Mouse (Mus musculus): ENCODE data around the gene Lingo1.

The Lingo1 gene

DNA sequence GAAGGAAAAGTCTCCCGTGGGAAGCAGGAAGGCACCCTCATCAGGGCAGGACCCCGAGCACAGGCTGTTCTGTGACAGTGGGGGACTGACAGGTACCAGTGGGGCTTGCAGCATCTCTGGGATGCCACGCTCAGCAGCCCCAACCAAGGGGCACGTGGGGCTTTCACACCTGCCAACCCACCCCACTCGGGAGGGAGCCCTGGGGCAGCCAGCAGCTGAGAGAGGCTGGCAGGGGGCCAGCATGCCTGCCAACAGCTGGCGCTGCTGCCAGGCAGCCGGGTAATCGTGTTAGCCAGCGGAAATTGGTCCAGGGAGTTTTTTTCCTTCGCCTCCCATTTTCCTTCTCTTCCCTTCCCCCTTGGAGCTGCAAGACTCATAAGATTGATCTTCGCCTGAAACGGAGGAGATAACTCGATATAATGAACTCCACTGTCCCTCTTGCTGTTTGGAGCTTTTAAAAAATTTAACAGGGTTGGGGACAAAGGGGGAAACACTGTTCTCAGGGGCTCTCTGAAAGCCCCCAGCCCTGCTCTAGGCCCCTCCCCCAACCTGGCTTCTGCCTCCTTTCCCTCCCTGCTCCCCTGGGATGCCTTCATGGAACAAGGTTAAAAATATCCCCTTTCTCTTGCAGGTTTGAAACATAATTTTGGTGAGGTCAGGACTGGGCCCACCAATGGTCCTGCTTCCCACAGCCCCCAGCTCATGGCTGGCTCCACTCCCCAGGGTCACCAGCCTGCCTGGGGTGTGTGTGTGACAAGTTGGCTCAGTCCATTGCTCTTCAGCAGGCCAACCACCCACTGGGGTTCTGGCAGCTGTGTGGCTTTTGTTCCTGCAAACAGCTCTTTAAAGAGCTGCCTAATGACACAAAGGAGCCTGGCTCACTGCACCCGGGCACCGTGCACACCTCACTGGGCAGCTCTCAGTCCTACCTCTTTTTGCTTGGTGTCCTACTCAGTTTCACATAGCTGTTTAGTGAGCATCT lies 68.3 kb downstream of the Lingo1 start:
- DNase-seq (ENCODE audit: low read depth, low spot score) = no peak

DNA sequence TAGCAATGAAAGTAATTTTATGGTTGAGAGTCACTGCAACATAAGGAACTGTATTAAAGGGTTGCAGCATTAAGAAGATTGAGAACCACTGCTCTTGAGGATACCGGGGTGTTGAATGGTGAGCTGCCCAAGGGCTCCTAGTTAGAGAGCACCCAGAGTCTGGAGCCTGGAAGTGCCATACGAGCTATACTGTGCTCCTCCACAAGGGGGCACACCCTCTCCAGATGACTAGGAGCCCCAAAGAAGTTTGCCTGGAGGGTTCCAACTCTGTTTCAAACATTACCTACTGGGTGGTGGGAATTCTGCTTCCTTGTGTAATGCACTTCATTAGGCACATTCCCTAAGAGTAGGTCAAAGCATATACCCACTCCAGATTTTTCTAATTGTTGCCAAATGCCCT lies 70.5 kb downstream of the Lingo1 start:
- no peak for DNase-seq (ENCODE audit: low read depth, low spot score)

DNA sequence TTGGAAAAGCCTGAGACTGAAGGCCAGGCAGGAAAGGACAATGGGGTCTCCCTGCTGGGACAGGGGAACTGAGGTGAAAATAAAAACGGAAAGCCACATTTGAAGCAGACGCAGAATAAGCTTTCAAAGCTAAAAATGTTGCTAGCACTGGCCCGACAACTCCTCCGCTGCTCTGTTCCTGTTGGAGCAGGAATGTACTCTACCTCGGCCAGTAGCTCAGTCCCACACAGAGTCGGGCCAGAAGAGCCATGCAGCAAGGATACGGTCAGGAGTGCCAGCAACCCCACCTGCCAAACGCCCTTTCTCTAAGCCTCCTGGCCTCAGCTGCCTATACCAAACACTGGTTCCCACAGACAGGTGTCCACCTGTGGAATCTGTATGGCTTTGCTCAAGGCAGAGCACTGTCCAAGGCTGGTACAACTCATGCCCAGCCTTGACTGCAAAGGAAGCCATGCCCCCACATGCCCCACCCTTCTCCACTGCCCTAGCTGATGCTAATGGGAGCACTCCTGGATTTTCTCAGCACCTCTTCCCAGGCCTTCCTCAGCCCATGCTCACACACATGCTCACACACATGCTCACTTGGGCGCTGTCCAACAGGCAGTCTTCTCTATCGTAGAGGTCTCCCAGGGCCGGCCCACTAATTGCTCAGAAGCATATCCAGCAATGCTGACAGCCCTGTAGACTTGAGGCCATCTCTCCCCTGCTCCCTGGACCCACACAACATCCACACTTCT lies 74.0 kb downstream of the Lingo1 start:
- DNase-seq (ENCODE audit: low read depth, low spot score) = no peak

DNA sequence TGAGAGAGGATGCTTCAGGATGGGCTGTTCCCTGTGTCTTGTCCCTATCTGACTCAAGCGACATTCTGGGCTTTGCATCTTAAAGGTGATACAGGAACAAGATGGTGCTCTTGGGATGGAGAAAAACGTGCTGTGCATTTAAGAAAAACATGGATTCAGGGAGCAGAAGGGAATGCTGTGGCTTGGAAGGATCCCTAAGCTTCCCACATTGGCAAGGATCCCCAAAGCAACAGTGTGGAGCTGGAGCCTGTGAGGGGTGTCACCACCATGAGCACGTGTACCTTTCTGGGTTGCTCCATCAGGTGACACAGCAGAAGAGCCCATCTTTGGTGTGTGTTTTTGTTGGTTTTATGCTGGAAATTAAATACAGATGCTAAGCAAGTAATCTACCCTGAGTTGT lies 77.3 kb downstream of the Lingo1 start:
- DNase-seq (ENCODE audit: low read depth, low spot score) = no peak

DNA sequence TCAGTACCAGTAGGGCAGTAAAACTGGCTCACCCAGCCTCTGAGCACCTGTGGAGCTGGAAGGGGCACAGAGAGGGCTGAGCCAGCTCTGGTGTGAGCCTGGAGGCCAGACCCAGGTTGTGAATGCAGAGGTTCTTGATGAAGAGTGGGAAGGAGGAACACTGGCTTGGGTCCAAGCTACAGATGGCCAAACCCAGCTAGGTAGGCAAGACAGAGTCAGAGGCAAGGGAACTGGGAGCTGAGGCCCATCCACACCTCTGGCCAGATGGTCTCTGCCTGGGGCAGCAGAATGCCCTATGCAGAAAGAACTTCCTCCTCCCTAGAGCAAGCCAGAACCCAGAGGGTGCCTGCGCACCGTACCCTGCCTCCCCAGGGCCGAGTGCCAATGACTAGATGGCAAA lies 79.7 kb downstream of the Lingo1 start:
- no peak for DNase-seq (ENCODE audit: low read depth, low spot score)

DNA sequence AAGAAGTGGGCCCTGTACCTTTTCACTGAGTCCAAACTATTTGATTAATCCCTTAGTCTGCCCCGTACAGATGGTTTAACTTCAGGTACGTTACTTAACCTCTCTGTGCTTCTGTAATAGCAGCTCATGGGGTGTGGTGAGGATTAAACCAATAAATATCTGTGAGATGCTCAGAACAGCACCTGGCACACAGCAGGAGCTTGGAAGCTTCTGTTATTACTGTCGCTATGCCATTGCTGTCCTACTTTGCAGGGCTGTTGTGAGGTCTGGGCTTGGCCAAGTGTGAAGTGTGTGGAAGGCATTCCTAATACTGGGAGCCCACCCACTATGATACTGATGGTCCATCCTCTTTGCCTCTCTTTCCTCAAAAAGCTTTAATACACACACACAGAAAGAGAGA lies 80.2 kb downstream of the Lingo1 start:
- DNase-seq (ENCODE audit: low read depth, low spot score) = no peak

DNA sequence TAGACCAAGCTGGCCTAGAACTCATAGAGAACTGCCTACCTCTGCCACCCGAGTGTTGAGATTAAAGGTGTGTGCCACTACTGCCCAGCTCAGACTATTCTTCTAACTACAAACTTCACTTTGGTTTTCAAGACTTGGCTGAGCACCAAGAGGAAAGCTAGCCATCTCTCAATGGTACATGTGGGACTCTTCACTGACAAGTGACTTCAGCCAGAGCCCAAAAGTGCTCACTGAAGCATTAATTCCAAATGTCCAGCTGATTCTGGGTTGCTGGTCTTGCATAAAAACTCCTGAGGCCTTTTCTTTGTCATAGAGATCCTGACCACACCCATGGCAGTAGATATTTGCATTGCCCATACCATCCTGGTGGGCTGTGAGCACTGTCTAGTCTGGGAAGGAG lies 81.9 kb downstream of the Lingo1 start:
- no peak for DNase-seq (ENCODE audit: low read depth, low spot score)

DNA sequence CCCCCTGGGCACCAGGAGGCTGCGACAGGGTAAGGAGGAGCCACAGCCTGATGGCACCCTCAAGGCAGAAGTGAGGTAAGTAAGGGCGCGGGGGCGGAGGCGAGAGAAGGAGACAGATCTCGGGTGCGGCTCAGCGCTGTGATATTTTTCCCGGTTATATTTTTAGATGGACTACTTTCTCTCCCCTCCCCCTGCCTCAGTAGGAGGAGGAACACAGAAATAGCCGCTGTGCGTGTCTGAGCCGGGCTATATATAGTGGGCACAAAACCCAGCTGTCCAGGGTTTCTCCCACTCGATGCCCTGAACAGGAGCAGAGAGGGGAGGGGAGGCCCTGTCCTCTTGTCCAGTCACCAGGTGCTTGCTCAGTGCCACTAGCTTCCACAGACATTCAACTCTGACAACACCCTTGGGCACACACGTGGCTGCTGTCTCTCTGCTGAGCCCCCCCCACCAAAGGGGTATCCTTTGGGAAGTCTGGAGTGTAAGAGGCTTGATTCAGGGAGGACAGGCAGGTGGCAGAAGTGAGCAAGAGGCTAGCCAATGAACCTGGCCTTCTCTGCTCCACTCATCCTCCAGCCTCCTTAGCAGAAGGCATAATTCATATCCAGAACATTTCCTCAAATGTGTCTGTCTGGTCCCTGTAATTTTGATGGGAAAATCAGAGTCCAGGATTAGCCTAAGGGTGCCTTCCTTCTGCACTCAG lies 83.5 kb downstream of the Lingo1 start:
- no peak for DNase-seq (ENCODE audit: low read depth, low spot score)

DNA sequence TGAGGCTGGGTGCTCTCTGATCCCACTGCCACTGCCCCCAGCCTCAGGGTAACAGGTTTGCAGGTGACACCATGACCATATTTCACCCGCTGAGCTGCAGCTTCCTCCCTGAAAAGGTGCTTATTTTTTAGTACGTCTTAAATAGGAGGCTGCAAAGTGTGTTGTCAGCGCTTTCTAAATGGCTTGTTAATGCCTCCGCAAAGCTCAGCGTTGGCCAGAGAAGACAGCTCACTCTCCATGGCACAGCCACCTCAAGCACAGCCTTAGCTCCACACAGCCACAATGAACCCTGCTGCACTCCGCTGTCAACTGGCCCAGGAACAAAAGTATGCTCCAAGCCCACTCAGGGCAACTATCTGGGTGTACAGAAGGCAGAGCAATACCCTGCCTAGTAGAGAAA lies 85.3 kb downstream of the Lingo1 start:
- no peak for DNase-seq (ENCODE audit: low read depth, low spot score)

DNA sequence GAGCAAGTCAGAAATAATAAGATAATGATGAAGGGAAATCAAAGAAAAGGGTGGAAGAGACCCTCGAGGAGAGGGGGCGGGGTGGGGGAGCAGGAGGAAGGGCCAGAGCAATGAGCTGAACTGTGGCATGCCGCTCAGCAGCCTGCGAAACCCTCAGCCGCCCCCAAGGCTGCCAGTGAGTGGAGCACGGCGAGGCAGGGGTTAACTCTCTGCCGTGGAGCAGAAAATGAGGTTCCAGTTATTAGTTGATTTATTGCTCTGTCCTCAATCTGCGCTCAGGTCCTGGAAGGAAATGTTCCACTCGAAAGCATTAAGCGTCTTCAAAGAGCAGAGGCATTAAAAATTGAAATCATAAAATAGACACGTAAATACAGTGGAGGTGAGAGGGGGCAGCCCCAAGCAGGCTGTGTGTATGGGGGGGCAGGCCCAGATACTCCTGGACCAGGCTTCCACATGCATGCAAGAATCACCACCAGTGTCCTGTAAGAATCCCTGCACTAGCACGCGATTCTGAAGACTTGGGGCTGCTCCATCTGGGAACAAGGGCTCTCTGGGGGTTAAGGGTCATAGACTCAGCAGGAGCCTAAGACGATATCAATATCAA lies 89.7 kb downstream of the Lingo1 start:
- DNase-seq (ENCODE audit: low read depth, low spot score) = no peak

DNA sequence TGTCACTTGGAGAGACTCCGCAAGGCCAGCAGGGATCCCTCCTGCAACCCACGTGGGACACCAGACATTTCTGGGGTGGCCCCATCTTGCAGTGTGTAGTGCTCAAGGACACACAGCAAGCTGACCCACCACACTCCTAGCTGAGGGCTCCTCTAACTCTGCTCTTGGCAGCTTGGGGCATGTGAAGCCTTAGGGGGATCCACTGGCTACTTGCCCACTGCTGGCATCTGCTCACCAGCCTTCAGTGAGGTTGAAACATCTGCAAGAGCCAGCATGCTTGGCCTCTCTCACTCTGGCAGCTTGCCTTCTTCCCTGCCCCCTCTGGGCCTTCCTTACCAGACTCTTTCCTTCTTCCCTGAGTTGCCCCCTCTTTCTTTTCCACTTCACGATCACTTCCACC lies 94.9 kb downstream of the Lingo1 start:
- DNase-seq (ENCODE audit: low read depth, low spot score) = no peak

DNA sequence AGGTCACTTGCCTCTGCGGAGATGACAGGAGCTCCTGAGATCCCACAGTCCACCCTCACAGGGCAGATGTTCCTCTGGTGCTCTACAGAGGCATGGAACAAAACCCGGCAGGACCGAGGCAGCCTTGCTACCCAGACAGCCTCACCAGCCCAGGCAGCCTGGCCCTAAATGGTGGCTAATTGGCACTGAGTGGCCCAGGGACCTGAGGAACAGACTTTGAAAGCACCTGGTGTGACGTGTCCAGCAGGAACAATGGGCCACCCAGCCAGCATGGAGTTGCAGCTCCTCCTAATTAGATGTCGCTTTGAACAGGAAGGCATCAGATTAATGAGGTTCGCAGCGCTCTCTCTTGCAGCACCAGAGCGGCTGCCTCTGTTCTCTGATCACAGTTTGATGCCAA lies 95.4 kb downstream of the Lingo1 start:
- no peak for DNase-seq (ENCODE audit: low read depth, low spot score)

DNA sequence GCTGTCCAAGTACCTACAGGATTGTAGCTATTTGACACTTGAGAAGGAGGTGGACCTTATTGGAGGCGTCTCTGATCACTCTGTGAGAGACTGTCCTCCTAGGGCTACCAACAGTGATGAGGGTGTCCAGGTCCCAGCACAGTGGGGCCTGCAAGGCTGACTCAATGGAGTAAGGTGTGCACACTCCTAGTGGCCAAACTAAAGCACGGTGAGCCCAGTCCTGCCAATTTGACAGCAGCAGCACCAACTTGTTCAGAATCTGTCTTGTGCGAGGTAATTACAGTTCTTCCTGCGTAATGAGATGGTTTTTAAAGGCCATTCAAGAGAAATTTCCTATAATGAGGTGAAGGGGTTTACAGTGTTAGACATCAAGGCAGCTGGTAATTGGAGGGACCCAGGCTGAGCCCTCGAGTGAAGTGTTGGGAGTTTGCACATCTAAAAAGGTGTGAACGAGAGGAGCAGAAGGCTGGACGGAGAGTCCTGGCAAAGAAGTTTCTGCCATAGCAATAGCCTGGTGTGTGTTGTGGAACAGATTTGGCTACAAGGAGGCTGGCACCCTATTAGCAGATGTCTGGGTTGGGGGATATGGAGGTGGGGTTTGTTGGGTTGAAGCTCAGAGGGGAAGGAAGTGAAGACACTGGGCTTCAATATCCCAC lies 97.4 kb downstream of the Lingo1 start:
- no peak for DNase-seq (ENCODE audit: low read depth, low spot score)

DNA sequence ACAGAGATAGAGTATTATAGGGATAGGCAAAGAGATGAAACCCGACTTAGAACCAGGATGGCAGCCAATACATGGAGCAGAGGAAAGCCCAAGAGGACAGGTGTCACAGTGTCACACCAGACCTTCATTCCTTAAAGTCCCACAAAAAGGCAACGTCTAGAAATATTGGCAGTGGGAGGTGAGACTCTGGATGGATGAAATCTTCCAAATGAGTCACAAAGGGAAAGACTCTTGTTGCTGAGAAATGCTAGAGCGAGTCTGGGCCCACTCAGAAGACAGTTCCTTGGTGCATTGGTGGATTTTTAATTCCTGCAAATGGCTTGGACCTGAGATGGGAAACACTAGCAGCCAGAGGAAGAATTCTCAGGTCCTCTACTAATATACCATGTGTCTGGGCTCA lies 102.2 kb downstream of the Lingo1 start:
- no peak for DNase-seq (ENCODE audit: low read depth, low spot score)

DNA sequence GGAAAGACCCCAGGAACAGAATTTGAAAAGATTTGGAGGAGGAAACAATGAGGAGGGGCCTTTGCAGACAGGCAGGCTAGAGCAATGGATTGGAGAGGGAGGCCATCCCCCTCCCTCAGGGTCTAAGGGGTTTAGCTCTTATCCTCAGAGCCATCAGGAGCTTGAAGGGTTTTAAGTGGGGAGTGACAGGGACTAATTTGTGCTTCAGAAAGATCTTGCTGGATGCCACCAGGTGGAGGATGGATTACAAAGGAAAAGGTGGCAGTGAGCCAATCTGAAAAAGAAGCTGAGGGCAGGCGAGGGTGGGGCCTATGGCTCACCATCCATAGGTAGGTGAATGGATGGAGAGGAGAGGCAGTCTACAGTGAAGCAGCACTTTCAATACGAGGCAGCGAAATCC lies 105.0 kb downstream of the Lingo1 start:
- peak; percentile 54 for DNase-seq (ENCODE audit: low read depth, low spot score)

DNA sequence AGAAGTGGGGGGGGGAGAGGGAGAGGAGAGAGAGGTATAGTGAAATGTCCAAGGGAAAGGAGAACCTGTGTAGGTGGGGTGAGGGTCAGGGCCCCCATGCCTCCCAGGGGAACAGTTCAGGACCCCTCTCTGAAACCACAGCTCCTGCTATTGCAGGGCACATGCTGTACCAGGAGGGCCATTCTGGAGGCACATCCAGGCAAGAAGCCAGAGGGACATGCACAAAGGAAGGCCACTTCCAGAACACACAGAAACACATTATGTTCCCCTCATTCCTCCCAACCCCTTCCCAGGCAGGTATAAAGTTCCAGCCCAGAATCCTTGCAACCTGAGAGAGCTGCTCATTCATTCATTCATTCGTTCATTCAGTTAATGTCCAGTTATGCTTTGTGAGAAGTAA lies 105.6 kb downstream of the Lingo1 start:
- no peak for DNase-seq (ENCODE audit: low read depth, low spot score)

DNA sequence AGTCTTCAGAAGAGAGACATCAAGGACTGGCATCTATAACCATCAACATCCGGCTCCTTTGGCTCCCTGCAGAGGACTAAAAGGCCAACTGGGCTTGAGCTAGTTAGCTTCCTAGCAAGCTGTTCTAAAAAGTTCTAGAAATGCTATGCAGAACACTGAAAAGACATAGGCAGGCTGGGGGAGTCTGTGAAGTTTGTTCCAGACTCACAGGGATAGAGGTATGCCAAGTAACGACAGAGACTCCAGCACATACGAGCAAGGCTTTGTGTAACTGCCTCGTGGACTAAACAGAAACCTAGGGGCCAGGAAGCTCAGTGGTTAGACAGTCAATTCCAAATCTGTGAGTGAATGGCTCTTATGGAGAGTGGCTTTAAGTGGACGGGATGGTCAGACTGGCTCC lies 108.8 kb downstream of the Lingo1 start:
- no peak for DNase-seq (ENCODE audit: low read depth, low spot score)

DNA sequence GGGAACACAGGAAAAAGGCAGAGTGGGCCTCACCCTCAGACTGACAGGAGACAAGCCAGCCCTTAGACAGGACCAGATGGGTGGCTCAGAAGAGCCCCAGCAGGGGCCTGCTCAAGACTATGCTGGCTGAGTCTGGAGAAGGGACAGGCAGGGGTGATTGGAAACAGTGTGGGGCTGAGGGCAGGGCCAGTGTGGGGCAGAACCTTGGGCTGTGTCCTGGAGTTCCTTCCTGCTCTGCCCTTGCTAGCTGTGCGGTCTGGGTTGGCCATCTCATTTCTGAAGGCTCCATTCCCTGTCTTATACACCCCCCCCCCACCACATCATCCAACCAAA lies 109.2 kb downstream of the Lingo1 start:
- no peak for DNase-seq (ENCODE audit: low read depth, low spot score)

DNA sequence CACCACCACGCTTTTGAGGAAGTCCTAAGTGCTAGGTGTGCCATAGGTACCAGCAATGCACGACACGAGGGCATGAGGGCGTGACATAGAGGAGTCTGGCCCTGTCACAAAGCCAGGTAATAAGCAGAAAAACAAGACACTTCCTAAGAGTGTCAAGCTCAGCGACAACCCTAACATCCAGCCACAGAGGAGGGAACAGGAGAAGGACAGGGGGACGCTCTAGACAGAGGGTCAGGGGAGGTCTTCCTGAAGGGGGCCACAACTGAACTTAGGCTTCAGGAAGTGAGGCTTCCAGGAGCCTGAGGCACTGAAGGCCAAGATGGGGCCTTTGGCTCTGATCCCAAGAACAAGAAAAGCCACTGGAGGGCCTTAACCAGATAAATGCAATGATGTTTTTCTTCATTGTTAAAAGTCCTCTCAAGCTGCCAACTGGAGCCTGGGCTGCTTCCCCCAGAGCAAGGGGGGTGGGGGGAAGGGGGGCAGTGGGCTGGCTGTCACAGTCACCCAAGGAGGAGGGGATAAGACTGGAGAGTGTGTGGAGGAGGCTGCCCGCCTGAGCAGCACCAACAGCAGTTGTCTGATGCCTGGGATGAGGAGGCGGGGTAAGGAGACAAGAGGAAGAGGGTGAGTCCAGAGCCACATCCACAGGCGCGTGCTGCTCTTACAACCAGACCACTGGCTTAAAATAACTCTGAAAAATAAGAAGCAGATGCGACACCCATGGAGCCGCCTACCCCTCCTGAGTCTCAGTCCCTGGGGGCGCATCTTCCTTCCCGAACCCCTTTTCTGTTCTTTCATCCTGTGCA lies 109.7 kb downstream of the Lingo1 start:
- no peak for DNase-seq (ENCODE audit: low read depth, low spot score)

DNA sequence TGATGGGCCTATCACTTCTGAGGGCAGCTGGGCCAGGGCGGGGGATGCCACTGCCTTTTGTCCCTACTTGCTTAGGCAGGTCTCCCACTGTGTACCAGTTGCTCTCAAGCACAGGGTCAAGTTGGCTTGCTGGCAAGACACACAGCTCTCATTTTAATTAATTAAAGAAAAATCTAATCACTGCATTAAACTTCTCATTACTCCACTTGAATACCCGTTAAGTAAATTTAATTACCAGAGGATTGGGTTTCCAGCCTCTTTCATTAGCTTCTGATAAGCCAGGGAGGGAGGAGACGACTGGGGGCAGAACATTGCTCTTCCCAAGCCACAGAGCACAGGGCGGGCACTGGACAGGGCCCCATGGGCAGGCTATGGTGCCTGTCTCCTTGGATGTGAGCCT lies 113.4 kb downstream of the Lingo1 start:
- DNase-seq (ENCODE audit: low read depth, low spot score) = no peak

DNA sequence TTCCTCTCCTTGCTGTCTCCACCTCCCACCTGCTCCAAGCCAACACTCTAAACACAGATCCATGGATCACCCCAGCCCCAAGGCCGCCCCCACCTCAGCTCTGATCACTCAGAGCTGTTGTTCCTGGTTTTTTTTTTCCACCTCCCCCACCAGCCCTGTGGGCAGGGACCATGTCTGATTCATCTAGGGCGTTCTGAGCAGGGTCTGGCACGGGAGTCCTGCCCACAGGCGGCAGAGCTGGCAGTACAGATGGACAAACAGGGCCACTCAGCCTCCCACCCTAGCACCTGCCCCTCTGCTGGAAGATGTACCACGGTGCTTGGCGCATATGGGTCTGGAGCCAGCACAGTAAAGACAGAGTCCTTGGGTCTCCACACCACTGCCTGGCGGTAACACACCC lies 114.3 kb downstream of the Lingo1 start:
- no peak for DNase-seq (ENCODE audit: low read depth, low spot score)
